Mouse (Mus musculus): ENCODE data around the gene Prep.

Gene Prep

DNA sequence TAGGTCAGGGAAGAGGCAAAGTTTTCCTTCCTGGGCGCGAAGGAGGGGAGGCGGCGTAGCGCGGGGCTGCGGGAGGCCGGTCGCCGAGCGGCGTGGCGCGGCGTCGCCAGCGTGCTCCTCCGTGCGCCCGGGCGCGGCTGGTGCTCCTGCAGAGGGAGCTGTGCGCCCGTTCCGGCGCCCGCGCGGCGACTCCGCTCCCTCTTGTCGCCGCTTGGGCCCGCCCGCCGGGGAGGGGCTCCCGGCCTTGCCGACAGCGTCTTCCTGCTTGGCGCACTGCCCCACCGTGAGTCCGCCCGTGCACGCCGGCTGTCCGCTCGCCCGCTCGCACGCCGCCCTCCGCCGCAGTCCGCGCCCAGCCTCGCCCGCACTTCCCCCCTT is at the start of gene Prep:
Prep (plus strand) TSS at position 273 of the 378 bp plus-strand sequence.
- peak; percentile 94 for DNase-seq

DNA sequence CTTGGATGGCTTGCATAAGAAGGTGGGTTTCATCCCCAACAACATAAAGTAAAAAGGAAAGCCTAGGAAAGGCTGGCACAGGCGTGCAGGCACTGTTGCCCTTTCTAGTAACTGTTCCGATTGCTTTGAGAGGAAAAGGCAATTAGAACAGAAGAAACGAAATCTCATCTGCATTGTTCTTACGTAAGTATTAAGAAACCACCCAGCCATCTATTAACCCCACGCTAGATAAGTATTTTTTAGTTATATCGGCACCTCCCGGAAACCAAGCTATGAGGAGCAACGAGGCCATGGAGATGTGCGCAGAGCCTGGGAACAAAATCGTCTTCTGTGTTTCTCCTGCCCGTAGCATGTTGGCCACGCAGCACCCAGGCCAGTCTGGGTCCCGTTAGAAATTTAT is 49.7 kb upstream of the Prep start:
- no peak for DNase-seq

DNA sequence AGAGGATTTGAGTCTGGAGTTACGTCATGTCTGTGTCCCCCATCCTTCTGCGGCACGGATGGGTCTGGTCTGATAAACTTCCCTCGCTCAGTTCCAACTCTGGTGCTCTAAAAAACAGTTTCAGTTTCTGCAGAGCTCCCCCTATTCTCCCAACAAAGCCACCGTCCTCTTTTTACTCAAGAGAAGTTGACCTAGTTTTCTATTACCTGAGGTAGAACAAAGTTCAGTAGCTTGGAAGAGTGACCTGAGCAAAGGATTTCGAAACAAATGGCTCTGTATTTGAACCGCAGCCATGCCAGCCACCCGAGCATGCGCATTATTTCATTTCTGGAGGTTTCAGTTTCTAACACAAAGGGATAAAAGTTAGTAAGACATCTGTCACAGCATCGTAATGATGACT is 49.2 kb upstream of the Prep start:
- DNase-seq = no peak

DNA sequence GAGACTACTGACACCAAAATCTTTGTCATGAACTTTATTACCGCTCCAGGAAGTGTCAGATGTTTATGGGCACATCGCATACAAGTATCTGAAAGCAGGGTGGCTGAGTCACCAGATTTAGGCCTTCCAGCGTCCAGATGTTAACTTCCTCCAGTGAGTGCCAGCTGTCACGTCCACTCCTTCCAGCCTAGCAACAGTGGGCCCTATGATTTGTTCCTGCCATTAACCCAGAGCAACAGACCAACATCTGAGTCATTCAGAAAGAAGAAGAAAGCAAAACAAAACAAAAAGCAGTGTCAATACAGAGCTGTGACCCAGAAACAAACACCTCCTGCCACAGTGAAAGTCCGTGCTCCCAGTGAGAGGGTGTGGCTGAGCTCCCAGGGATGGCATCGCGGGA is 47.6 kb upstream of the Prep start:
- no peak for DNase-seq

DNA sequence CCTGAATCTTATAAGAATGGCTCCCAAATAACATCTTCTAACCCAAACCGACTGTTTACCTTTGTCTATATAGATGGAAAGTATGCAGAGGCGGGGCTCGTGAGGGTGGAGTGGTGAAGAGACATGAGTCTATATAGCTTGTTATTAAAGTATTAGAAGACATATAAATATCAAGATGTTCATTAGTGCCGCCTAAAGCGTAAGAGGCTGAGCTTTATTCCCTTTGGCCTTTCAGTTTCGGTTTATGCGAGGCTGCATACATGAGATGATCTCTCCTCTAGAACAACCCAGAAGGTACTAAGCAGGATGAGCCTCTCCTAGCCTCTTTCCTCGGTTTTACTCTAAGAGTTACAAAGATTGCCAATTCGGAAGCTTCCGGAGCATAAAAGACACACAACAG is 47.2 kb upstream of the Prep start:
- DNase-seq = no peak

DNA sequence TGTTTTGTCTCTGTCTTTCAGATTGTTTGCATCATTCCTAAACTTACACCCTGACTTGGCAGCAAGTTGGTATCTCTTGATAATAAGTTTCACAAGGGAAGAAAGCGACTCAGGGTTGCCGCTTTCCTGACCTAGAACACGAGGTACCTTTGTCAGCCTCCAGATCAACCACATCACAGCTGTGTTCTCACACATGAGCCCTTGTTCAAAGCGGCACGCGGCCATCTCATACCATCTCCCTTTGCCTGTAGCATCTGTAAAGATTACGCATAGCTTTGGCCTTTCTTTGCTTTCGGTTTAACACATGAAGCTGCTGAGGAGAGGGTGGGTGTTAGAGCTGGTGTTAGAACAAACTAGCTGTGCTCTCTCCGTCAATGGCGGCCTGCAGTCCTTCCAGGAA is 46.7 kb upstream of the Prep start:
- DNase-seq = no peak

DNA sequence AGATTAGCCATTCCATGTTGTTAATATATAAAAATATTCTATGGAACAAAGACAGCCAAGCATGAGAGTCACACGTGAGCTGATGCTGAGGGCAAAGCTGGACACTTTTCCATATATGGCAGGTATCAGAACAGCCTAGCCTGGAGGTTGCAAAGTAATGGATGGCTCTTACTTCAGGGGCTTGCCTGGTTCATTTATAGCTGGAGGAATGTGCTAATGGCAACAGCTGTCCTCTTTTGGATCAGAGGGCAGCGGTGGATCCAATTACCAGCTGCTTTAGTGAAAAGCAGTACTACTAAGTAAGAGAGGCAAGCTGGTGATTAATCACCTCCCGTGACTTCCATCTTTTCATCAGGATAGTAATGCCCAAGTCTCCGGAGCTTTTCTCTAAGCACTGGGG is 41.8 kb upstream of the Prep start:
- no peak for DNase-seq

DNA sequence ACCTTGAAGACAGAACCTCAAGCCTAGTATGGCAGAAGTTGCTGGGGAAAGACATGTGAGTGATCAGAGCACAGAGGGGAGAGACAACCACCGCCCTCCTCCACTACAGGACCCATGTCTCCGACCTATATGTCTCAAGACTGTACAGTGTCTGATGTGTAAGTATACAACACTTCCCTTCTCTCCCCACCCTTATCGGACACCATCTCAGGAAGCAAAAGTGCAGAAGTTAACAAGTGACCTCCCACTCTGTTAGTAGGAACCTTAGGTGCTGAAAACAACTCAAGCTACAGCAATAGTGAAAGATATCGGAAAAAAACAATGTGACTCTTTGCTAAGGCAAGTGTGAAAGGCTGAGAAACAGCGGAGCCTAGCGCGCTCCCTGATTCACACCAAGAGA is 40.1 kb upstream of the Prep start:
- DNase-seq = no peak

DNA sequence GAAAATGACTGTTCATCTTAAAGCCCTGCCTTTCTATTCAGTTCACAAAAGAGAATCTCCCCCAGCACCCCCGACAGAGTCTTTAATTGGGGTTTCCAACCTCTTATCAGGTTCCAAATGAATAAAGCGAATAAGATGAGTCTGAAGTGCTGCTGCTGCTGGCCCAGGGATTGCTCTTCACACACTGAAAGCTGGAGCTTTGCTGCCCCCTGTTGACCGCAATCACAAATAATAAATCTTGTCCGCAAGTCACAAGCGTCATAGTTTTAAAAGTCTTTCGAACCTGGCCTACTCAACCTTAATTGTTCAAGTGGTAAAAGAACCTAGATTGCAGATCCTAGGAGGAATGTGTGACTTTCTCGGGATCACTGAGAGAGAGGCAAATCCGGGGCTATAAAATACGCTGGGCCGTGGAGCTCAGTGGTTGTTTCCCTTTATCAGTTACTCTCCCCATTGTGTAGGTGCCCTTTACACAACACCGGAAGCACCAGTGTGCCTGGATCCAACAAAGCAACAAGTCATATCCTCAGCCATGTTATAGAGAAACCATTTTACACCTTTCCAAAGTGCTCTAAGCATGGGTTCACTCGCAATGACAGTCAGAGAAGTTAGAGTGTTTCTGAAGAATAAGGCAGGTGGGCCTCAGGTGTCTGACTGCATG is 21.6 kb upstream of the Prep start:
- peak; percentile 43 for DNase-seq

DNA sequence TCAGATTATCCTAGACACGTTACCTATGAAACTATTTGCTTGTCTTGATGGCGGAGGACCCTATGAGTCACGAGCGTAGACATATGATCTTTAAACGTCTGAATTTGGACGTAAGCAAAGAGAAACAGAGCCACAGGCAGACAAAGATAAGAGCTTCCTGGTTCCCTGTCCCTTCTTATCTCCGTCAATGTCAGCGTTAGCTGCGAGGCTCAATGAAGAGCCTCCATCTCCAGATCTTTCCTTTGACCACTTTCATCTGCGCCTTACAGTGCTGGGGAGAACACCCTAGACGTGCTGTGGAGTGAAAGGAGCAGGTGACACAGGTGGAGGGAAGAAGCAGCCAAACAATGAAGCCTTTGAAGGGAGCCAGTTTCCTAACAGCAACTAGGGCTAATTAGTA is 18.8 kb upstream of the Prep start:
- no peak for DNase-seq

DNA sequence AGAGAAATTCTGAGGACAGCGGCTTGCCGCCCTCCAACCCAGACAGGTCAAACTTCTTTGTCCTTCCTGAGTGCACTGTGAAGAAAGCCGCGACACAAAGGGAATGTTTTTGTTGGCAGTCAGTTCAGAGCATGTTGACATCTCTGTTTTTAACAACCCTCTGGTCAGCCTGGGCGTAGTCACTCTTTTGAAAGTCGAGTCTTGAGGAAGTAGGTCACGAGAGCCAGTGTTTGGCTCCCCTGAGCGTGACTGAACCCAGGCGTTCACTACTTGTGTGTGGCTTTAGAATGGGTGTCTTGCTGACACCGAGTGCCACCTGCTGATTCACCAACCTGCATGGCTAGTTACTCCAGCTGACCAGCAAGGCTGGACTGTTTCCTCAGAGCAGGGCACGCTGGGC is 18.4 kb upstream of the Prep start:
- DNase-seq = no peak

DNA sequence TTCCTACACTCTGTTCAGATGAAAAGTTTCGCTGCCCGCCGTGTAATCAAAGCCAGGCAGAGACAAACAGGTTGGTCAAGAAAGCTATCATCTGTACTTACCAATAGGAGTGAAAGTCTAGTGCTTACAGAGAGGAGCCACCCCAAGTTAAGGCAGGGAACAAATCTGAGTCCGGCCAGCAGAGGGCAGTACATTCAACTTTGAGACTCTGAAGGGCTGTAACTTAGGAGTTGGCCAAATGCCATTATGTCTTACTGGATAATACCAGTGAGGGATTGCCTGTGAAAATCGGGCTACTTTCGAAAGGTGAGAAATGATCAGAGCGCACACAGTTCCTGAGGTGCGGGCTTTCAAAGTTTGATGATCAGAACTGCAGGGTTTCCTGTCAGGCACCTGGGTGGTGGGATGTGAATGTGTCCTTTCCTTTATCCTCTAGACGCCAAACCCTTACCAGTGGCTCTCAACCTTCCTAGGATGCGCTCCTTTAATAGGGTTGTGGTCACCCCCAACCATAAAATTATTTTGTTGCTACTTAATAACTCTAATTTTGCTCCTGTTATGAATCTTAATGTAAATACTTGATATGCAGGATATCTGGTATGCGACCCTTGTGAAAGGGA is 15.8 kb upstream of the Prep start:
- peak; percentile 35 for DNase-seq

DNA sequence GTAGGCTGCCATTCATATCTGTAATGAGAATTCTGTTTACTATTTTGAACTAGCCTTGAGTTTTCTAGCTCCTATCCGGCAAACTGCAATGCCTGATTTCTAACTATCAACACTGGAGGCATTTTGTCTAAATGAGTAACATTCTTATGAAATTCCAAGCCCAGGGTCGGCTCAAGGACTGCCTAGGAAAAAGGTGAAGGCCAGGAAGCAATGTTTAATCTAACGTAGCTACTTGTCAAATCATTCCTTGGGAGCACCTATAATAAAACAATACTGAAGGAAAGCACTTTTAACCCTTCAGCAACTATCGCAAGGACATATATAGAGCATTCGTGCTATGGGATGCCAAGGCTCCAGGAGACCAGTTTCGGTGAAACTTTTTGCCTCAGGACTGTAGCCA is 8.6 kb upstream of the Prep start:
- no peak for DNase-seq

DNA sequence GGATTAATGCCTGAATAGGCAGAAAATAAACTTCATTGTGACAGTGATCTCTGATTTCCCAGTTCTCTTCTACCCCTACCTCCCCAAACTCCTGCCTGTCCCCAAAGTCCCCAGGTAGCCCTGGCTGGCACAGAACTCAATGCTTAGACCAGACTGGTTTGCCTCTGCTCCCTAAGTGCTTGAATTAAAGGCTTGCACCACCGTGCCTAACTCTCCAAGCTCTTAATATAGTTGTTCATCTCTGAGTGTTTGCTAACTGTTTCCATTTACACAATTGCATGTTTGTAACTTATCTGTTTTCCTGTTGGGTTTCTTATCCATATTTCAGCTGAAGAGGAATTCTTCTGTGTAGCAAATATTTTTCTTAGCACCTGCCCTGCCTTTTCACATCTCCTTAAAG is 6.2 kb upstream of the Prep start:
- no peak for DNase-seq

DNA sequence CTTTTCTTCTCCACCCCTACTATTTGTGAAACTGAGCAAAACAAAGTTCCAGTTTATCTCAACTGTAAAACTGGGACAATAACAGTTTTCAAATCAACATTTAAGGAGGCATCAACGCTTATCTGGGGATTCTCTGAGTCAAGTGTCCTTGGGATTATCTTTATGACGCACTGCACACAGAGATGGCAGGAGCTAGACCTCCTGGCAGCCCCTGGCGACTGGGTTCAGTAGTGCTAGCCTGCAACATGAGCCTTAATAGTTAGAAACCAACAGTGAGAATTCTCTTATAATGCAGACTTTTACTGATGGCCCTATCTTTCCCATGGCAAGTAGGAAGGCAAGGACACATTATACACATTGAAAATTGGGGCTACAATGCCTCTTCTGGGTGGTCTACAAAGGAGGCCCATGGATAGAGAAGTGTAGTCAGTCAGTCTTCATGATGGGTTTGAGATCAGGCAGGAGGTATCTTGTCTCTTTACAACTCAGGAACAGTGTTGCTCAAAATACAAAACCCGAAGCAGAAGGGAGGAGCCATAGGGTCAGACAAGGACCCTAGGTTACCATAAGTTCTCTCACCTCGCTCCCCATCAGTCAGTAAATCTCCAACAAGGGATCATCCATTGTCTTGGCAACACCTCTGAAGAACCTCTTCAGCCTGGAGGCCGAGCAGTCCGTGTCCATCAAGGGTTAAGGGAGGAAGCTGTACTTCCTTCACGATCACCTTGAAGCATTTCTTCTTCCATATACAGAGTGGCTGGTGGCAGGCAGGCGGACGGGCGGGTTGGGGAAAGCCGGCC is 672 bp upstream of the Prep start:
- peak; percentile 21 for DNase-seq

DNA sequence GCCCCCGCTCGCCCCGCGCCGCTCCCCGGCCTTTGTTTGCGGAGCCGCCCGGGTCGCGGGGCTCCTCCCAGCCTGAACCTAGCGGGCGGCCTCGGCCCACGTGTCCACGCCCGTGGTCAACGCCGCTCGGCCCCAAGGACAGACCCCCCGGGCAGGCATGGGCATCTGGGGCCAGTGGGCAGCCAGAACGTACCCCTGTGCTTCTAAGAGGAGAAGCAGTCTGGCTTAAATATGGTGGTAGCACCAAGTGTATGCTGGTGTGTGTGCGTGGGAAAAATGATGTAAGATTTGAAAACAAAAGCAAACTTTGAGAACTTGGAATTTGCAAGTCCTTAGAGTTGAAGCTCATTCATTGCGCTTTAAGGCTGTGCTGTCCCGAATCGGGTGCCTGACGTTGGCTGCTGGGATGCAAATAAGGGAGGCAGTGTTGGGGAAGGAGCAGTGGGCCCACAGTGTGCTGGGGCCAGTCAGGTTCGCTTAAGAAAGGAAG is 478 bp downstream of the Prep start:
- DNase-seq = no peak

DNA sequence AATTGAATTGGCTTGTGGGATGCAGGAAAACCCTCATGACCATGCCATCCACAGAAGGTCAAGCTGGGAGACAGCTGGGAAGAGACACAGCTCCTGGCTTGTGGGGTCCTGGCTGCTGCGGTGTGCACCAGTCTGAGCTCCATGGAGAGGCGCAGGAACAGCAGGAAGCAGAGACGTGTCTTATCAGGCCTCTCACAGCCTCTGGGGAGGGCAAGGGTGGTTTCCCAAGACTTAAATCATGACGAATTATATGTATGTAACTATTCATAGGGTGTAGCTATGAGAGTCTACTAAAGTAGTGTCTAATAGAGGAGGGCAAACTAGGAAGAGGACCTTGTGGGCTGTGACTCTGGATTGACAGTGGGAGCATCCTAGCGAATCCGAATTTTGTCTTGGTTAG is 2.6 kb downstream of the Prep start:
- DNase-seq = no peak

DNA sequence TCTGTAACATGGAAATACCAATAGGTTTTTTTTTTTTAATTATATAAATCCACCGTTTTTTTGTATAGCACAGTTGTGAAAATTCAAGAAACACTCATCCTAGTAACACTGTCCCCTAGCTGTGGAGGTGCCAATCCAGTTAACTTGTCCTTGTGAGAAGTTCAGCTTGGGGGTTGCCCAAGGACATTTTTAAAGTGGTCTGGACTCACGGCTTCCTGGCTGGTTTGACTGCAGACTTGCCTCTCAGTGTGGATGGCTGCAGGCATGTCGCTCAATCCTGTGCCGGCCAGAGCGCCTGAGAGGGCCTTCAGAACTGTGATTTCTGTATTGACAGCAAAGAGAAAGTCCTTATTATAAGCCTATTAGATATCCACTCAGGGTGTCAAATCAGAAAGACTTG is 3.4 kb downstream of the Prep start:
- no peak for DNase-seq

DNA sequence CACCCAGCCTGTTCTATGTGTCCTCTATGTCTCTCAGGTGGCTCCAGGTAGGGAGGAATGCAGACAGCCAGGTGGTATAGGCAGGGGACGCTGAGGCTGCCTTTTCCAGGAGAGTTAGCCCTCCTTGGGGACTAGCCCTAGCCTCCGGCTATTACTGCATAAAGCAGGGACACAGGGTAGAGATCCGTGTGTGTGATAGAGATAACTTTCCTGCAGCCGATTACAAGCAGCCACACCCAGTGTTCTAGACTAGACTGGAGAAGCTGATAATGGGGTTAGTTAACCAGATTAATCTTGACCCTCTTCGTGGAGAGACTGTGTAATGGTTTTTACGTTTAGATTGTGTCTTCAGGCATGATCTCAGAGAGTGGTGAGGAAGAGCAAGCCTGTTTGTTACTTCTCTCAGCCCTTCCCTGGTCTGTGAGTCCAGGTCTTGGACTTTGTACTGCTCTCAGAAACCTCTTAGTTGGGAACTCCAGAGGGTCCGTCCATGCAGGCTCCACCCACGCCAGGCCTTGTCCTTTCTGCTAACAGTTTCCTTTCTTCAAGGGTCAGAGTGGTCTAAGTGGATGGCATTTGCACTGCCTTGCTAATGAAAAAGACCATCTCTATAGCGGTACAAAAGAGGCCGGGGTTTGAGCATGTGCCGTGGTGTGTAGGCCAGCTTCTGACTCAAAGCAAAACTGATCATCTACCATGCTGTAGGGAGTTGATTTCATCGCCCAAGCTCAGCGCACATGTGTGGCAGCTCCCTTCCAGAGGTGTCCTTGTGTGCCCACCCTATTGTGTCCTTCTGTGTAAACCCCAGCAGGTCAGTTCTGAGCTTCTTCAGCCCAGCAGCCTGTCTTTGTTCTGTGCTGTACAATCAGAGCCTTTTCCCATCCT is 4.2 kb downstream of the Prep start:
- no peak for DNase-seq

DNA sequence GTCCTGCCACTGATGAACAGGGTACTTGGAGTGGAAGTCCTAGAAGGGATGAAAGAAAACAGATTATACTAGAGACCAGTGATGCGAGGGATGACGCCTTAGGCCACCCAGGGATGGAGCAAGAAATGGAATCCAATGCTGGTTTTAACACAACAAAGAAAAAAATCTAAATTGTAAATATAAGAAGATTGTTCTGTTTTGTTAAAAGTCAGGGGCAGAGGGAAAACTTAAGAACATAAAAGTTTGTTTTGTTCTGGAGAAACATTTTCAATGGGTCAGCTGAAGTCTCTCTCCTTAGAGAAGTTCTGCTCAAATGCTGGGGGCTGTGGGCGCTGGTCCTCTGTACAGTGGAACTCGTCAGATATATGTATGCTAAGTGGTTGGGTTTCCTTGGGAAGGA is 5.3 kb downstream of the Prep start:
- no peak for DNase-seq

DNA sequence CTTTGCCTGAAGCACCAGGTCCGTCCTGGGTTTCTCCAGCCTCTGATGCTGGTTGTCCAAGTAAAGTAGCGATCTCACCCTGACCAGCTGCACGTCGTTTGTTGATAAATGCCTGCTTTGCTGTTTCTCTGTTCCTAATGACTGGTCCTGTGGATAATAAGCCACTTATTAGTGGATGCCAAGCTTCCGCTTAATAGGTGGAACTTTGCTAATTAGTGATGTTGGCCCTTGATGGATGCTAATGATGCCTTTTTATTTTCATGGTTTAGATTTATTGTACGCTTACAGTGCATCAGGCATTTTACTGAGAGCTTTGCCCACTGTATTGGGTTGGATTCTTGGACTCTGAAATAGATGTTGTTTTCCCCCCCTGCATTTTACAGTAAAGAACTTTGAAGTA is 7.5 kb downstream of the Prep start:
- DNase-seq = no peak

DNA sequence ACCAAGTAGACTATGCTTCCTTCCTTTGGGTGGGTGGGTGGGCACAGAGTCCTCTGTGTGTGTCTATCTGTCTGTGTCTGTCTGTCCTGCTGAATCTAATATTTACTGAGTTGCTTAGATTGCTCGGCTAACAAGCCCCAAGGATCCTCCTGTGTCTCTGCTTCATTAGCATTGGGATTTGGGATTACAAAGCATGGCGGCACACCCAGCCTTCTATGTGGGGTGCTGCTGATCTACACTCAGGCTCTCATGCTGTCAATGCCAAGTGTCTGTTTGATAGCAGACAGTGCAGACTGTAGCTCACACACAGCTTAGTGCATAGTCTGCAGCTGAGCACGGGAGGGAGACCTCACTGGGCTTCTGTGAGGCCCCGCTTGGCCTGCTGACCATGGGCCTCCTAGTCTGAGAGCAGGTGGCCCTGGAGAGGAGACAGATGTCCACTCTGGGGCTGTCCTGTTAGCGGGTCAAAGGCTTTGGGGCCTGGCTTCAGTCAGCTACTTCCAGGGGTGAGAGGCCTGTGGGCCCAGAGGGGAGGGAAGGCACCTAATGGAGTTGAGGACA is 8.6 kb downstream of the Prep start:
- no peak for DNase-seq

DNA sequence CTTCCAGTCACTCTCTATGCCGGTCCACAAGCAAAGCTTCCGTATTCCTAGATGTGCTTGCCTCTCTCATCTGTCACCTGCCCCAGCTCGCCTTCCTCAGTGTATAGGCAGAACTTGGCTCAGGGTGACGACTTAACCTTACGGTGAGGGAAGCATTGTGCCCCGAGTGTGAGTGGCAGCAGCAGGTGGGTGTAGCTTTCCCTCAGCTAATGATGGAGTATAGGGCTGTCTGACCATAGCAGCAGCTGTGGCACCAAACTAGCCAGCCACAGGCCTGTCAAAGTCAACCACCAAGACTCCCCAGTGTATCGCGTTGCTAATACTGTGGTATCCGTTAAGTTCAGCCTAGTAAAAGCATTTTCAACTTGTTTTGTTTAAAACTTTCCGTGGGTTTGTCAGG is 9.6 kb downstream of the Prep start:
- DNase-seq = no peak

Data from cerebellum, adult 9-11 months (tissue).